Mouse (Mus musculus) erythroblast, embryonic 14.5 days (primary cell): ENCODE measurements around the gene Hspa4. TPM values are rescaled to one million over a fixed set of nuclear protein-coding genes. Genes with fewer than 3 reads are reported as not detected.
"Not testable (repeated sequence)": the region's sequence is repeated elsewhere in the genome, so short reads cannot be mapped to it uniquely, and the experiment has no call there.

Experiments used
- H3K27me3 ChIP-seq: 2 replicates; pipeline ENCODE4 v1.6.1; 2012; ENCODE audit warnings: inconsistent platforms; ENCODE audit not compliant: control insufficient read depth
- H3K36me3 ChIP-seq: 2 replicates; pipeline ENCODE4 v1.6.1; 2012; ENCODE audit warnings: mild to moderate bottlenecking, inconsistent platforms; ENCODE audit not compliant: control insufficient read depth
- H3K4me1 ChIP-seq: 2 replicates; pipeline ENCODE4 v1.6.1; 2012; ENCODE audit warnings: inconsistent platforms; ENCODE audit not compliant: control insufficient read depth
- H3K4me3 ChIP-seq: replicated peaks from 2 replicates; pipeline ENCODE3; 2012; ENCODE audit warnings: moderate library complexity, mild to moderate bottlenecking, inconsistent platforms
- H3K9me3 ChIP-seq: 2 replicates; pipeline ENCODE4 v1.6.1; 2012; ENCODE audit warnings: low read length, inconsistent platforms, mixed read lengths; ENCODE audit not compliant: control insufficient read depth
- GATA1 ChIP-seq: IDR thresholded peaks from 2 replicates; pipeline ENCODE4 v1.6.1; 2012; ENCODE audit warnings: low read length, inconsistent platforms, mixed read lengths
- TAL1 ChIP-seq: IDR thresholded peaks from 3 replicates; pipeline ENCODE4 v1.6.1; 2012; ENCODE audit warnings: low read length, inconsistent platforms, mixed read lengths
- polyA plus RNA-seq: library from polyadenylated mRNA; stranded (reverse); fragments of >175 nt; gene quantifications from 2 replicates; pipeline ENCODE4 v1.2.3, GENCODE M21; 2012

Hspa4 gene
- 0.89 and 0.97 TPM in 2 replicates for polyA plus RNA-seq

DNA sequence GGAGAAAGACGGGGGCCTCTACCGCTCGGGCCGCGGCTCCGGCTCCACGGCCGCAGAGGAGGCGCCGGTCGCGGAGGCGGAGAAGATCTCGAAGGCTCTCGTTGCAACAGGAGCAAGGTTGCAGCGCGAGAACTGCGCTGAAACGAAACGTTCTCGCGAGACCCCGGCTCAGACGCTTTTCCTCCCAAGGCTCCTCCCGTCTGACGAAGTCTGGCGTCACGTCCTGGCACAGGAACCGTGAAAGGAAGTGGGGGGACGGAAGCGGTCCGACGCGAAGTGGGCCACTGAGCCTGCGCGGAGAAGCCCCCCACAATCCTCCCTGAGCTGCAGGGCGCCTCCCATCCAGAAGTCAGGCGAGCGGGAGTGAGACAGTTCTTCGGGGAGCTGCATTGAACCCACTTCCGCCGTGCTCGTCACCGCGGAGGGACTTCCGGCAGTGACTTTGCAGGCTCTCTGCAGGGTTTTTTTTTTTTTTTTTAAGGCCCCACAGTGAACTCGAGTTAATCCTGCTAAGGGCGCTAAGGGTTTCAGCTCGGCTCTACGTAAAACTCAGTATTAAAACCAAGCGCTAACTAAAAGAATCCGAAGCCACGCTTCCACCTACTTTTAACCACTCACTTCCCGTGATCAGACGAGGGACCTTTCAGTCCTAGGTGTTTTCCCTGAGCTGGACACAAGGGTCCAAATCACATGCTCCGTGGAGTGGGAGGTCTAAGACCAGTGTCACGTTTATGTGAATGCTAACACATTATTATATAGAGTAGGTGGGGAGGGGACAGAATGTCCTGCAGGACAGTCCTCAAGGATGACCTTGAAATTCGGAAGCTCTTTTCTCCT, at the start of gene Hspa4:
TSS of gene Hspa4 (minus strand) at position 128 of the 837 bp plus-strand sequence.
- H3K4me1 ChIP-seq = peaks cover 44% of the 10 kb centered on the region
- TF ChIP-seq TAL1 (no peak), GATA1 (no peak)
- peaks cover 24% of the 10 kb centered on the region for H3K36me3 ChIP-seq
- no peaks in the 10 kb centered on the region for H3K9me3 ChIP-seq
- peak within 1 kb of the TSS; percentile 98 for H3K4me3 ChIP-seq
- no peaks in the 10 kb centered on the region for H3K27me3 ChIP-seq

DNA sequence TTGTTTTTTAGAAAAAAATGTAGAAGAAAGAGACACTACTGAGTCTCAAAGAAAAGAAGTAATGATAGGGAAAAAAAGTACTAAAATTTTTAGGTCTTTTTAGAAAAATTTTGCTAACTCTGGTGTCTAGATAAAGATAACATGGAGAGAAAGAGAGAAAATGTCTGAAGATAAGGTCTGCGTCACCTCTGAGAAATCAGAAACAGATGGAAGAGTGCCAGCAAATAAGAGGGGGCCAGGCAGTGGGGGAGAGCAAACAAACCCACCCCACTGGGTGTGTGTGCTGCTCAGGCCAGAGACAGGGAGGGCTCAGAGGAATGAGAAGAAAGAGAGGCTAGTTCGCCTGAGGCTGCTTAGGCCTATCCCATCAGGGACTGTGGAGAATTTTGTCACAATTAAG, 45.5 kb upstream of the Hspa4 start:
- Histone ChIP-seq H3K27me3 (peaks cover 25% of the 10 kb centered on the region), H3K36me3 (no peaks in the 10 kb centered on the region), H3K4me1 (peaks cover 23% of the 10 kb centered on the region), H3K4me3 (no peak overlapping the region), H3K9me3 (no peaks in the 10 kb centered on the region)
- TF ChIP-seq TAL1 (no peak), GATA1 (no peak)

DNA sequence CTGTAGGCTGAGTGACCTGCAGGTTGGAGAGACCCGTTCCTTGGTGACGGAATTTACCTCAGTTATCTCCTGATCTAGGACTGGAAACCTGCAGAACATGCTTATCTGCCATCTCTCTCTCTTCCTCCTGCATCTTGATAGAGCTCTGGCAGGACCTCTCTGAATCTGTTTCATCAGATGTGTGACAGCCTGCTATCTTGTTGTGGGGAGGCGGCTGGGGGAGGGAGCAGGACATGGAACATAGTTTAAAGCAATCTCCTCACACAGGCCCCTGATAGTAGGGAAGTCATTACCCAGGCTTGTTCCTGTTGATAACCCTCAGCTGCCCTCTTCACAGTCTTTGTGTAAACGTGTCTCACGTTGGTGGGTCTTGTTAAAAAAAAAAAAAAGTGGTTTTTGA, 45.1 kb upstream of the Hspa4 start:
- H3K4me1 ChIP-seq = peaks cover 23% of the 10 kb centered on the region
- no peak overlapping the region for H3K4me3 ChIP-seq
- H3K36me3 ChIP-seq = no peaks in the 10 kb centered on the region
- peaks cover 25% of the 10 kb centered on the region for H3K27me3 ChIP-seq
- H3K9me3 ChIP-seq = no peaks in the 10 kb centered on the region
- TF ChIP-seq GATA1 (peak; percentile 34; the same call in 1 of the 2 replicates), TAL1 (no peak)

DNA sequence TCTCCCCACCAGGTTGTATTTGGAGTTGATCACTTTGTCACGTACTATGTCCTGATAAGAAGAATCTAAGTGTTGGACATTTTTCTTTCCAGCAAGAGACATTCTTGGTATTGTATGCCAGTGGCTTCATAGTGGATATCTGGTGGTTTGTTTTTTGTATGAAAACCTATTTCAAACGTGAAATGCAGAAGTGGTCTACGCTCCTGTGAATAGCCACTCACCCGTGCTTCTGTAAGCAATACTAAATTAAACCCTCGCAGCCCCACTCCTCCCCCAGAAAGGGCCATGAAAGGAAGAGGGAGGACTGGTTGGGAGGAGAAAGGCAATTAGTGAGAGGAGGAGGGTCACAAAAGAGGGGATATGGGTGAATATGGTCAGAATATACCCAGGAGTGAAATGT, 42.5 kb upstream of the Hspa4 start:
- no peak overlapping the region for H3K4me3 ChIP-seq
- TF ChIP-seq TAL1 = no peak
- TF ChIP-seq GATA1 = no peak
- H3K9me3 ChIP-seq = no peaks in the 10 kb centered on the region
- H3K36me3 ChIP-seq = no peaks in the 10 kb centered on the region
- peaks cover 4% of the 10 kb centered on the region for H3K27me3 ChIP-seq
- peaks cover 14% of the 10 kb centered on the region for H3K4me1 ChIP-seq

DNA sequence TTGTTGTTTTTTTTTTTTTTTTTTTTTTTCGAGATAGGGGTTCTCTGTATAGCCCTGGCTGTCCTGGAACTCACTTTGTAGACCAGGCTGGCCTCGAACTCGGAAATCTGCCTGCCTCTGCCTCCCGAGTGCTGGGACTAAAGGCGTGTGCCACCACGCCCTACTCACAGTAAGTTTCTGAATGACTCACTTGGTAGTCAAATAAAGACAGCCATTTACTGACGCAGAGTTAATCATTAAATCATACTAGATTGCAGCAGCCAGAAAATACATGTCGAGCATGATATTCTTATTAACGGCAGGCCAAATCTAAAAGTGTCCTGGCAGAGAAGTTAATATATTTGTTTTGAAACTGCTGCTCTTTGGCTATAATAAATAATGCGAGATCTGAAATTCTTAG, 40.8 kb upstream of the Hspa4 start:
- H3K4me3 ChIP-seq, H3K36me3 ChIP-seq, H3K27me3 ChIP-seq, H3K9me3 ChIP-seq: not testable (repeated sequence)
- peaks cover 14% of the 10 kb centered on the region for H3K4me1 ChIP-seq

DNA sequence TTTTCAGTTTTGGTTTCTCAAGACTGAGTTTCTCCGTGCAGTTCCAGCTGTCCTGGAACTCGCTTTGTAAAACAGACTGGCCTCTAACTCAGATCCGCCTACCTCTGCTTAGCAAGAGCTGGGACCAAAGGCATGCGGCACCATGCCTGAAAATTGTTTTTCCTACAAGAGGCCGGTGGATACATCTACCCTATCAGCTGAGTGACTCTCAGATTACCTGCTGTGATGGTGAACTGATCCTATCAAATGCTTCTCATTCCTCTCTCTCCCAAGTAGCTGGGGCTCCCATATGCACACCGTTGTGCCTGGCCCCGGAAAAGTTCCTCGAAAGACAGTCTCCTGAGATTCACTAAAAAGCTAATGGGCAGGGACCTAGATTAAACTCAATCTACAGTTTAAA, 37.4 kb upstream of the Hspa4 start:
- Histone ChIP-seq H3K27me3 (no peaks in the 10 kb centered on the region), H3K9me3 (no peaks in the 10 kb centered on the region), H3K4me1 (peaks cover 7% of the 10 kb centered on the region), H3K36me3 (peaks cover 12% of the 10 kb centered on the region), H3K4me3 (no peak overlapping the region)
- TF ChIP-seq TAL1 (no peak), GATA1 (no peak)

DNA sequence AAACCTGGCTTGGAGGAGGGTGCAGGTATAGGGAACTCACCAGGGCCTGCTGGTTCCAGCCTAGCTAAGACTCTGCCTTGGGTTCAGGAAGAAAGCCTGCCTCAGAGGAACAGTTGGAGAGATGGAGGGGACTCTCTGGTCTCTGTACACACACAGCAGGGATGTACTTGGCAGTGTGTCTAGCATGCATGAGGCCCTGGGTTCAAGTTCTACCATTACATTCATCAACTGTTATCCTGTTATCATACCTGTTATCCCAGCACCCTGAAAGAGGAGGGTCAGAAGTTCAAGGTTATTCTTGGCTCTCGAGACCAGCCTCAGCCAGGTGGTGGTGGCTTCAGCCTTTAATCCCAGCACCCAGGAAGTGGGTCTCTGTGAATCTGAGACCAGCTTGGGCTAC, 36.7 kb upstream of the Hspa4 start:
- Histone ChIP-seq H3K36me3 (peaks cover 18% of the 10 kb centered on the region), H3K27me3 (no peaks in the 10 kb centered on the region), H3K9me3 (no peaks in the 10 kb centered on the region), H3K4me3 (no peak overlapping the region), H3K4me1 (peaks cover 5% of the 10 kb centered on the region)
- TF ChIP-seq GATA1 = no peak
- no peak for TF ChIP-seq TAL1

DNA sequence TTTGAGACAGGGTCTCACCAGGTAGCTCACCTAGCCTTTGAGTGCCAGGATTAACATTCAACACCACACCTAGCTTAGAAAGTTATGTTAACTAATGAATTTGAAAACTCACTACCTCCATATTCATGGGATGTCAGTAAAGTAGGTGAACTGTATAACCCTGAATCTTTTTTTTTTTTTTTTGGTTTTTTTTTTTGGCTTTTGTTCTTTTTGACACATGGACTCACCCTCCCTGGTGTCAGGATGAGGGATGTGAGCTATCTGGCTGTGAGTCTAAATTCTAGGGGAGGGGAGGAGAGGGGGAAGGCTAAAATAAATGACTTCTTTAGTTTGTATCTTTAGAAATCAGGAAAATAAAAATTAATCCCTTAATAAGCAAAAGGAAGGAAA, 35.9 kb upstream of the Hspa4 start:
- TF ChIP-seq GATA1 = no peak
- no peak for TF ChIP-seq TAL1
- Histone ChIP-seq H3K27me3 (no peaks in the 10 kb centered on the region), H3K36me3 (peaks cover 25% of the 10 kb centered on the region), H3K4me3 (no peak overlapping the region), H3K9me3 (no peaks in the 10 kb centered on the region), H3K4me1 (peaks cover 5% of the 10 kb centered on the region)

DNA sequence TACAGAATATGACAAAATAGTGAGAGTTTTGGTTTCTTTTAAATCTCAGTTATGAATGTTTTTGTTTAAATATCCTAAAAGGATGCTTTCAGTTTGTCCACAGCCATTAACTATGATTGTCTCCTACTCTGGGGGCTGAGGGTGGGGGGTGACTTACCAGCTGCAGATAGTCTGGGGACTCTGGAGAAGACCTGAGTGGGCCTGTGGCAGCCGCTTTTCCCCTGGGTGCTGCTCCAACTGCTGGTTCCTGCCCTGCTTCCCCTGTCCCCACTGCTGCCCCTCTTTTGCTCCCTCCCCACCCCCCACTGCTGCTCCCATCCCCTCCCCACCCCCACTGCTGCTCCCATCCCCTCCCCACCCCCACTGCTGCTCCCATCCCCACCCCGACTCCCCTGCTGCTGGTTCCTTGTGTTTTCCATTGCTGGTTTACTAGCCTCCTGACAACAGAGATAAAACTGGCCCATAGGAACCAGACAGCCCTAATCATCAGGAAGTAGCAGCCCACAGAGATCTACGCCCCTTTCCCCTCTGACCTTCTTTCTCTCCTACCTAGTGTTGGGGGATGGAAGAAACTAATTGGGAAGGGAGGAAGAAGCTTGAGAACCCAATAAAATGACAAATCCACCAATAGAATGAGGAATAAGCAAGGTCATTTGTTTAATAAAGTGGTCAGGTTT, 35.4 kb upstream of the Hspa4 start:
- Histone ChIP-seq H3K36me3 (peaks cover 30% of the 10 kb centered on the region), H3K9me3 (no peaks in the 10 kb centered on the region), H3K4me3 (no peak overlapping the region), H3K4me1 (peaks cover 5% of the 10 kb centered on the region), H3K27me3 (no peaks in the 10 kb centered on the region)
- TF ChIP-seq GATA1 = no peak
- no peak for TF ChIP-seq TAL1
